Mouse (Mus musculus) hindbrain, embryonic 11.5 days (tissue): Measurements from ENCODE around the gene Rnf17. TPM values are rescaled to one million over a fixed set of nuclear protein-coding genes. Genes with fewer than 3 reads are reported as not detected.

Source experiments
- ATAC-seq: fragments of 200-750 bp; cut with Nextera tagmentation; 2 replicates; pipeline ENCODE4 v1.8.0; 2017; ENCODE audit warnings: mild to moderate bottlenecking, moderate TSS enrichment, moderate library complexity; ENCODE audit not compliant: low FRiP score
- DNase-seq: peaks from one replicate; pipeline ENCODE4 v3.0.0-alpha.2; 2015; ENCODE audit warnings: low spot score
- H3K27ac ChIP-seq: fragments of 300-500 bp; sonication (generic); 2 replicates; pipeline ENCODE4 v1.5.1; 2014; ENCODE audit warnings: mild to moderate bottlenecking, low read depth, low read length
- H3K27me3 ChIP-seq: fragments of 300-500 bp; sonication (generic); 2 replicates; pipeline ENCODE4 v1.6.1; 2014; ENCODE audit warnings: mild to moderate bottlenecking, low read length, moderate library complexity, mixed read lengths; ENCODE audit not compliant: control insufficient read depth, insufficient read depth
- H3K36me3 ChIP-seq: fragments of 300-500 bp; sonication (generic); 2 replicates; pipeline ENCODE4 v1.6.1; 2014; ENCODE audit warnings: mild to moderate bottlenecking, low read length, moderate library complexity, mixed read lengths; ENCODE audit not compliant: control insufficient read depth, insufficient read depth
- H3K4me1 ChIP-seq: fragments of 300-500 bp; sonication (generic); replicated peaks from 2 replicates; pipeline ENCODE4 v1.6.1; 2014; ENCODE audit warnings: low read length, mixed read lengths; ENCODE audit not compliant: control insufficient read depth, insufficient read depth
- H3K4me2 ChIP-seq: fragments of 300-500 bp; sonication (generic); replicated peaks from 2 replicates; pipeline ENCODE4 v1.6.1; 2014; ENCODE audit warnings: mild to moderate bottlenecking, low read depth, low read length
- H3K4me3 ChIP-seq: fragments of 300-500 bp; sonication (generic); 2 replicates; pipeline ENCODE4 v1.5.1; 2014; ENCODE audit warnings: low read depth, low read length
- H3K9ac ChIP-seq: fragments of 300-500 bp; sonication (generic); 2 replicates; pipeline ENCODE4 v1.6.1; 2014; ENCODE audit warnings: low read depth, low read length
- H3K9me3 ChIP-seq: fragments of 300-500 bp; sonication (generic); 2 replicates; pipeline ENCODE4 v1.6.1; 2016; ENCODE audit warnings: low read length; ENCODE audit not compliant: control insufficient read depth
- WGBS: fragments of 180-500 bp; shearing (Covaris S2); extraction: QIAGEN DNeasy Blood & Tissue Kit; methylation state at CpG from one replicate; pipeline ENCODE4 v1.1.7; 2014; 5-methylcytosine and 5-hydroxymethylcytosine counted together
- polyA plus RNA-seq: library from polyadenylated mRNA; unstranded; fragments of >200 nt; fragmentation: Nextera tagmentation; extraction: Ambion mirVana; gene quantifications from 2 replicates; pipeline ENCODE4 v1.2.1, GENCODE M21; 2014

The Rnf17 gene
- polyA plus RNA-seq, 1 experiment from 2014 or later, result 1.9 TPM

GRCm38 (mm10) chr14:56462090-56462489, 59.7 kb downstream of the Rnf17 start:
- no peak overlapping the region for H3K4me3 ChIP-seq
- H3K4me2 ChIP-seq, result no peak overlapping the region
- H3K9ac ChIP-seq, result no peak overlapping the region
- ATAC-seq, result no peak
- H3K4me1 ChIP-seq, result no peaks in the 10 kb centered on the region
- no peaks in the 10 kb centered on the region for H3K36me3 ChIP-seq
- H3K27ac ChIP-seq, result no peak overlapping the region
- no peaks in the 10 kb centered on the region for H3K9me3 ChIP-seq
- WGBS, result 63% methylated on average over 2 of the region's 2 CpGs
- DNase-seq, result no peak
- H3K27me3 ChIP-seq, result no peaks in the 10 kb centered on the region

- DNase-seq, result no peak
- Histone ChIP-seq H3K27ac (no peak overlapping the region), H3K4me2 (no peak overlapping the region), H3K4me3 (no peak overlapping the region), H3K9ac (no peak overlapping the region), H3K36me3 (no peaks in the 10 kb centered on the region), H3K4me1 (no peaks in the 10 kb centered on the region), H3K27me3 (no peaks in the 10 kb centered on the region), H3K9me3 (no peaks in the 10 kb centered on the region)
- WGBS, result 79% methylated on average over 1 of the region's 1 CpGs
- no peak for ATAC-seq
These were observed 60.3 kb downstream of the Rnf17 start for GRCm38 (mm10) chr14:56462729-56463128.

GRCm38 (mm10) chr14:56468145-56468544, 65.8 kb downstream of the Rnf17 start:
- DNase-seq (peak; percentile 39), ATAC-seq (no peak)
- no peak overlapping the region for H3K4me3 ChIP-seq
- no peak overlapping the region for H3K9ac ChIP-seq
- H3K36me3 ChIP-seq, result no peaks in the 10 kb centered on the region
- H3K4me2 ChIP-seq, result no peak overlapping the region
- WGBS, result 52% methylated on average over 1 of the region's 1 CpGs
- no peaks in the 10 kb centered on the region for H3K9me3 ChIP-seq
- no peak overlapping the region for H3K27ac ChIP-seq
- no peaks in the 10 kb centered on the region for H3K27me3 ChIP-seq
- no peaks in the 10 kb centered on the region for H3K4me1 ChIP-seq

DNA sequence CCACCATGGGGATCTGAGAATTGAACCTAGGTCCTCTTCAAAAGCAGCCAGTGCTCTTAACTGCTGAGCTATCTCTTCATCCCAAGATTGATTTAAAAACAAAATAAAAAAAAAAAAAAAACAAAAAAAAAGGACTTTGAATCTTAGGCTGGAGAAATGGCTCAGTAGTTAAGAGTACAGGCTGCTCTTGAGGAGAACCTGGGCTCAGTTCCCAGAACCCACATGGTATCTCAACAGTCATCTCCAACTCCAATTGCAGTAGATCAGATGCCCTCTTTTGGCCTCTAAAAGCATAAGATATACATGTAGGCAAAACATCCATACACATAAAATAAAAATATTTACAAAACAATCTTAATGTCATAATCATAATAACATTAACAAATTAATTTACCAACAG, 87.4 kb downstream of the Rnf17 start:
- H3K9ac ChIP-seq, result no peak overlapping the region
- H3K4me2 ChIP-seq, result no peak overlapping the region
- H3K36me3 ChIP-seq, result no peaks in the 10 kb centered on the region
- DNase-seq, result no peak
- no peak for ATAC-seq
- no peaks in the 10 kb centered on the region for H3K9me3 ChIP-seq
- no peak overlapping the region for H3K4me3 ChIP-seq
- no peaks in the 10 kb centered on the region for H3K27me3 ChIP-seq
- no peak overlapping the region for H3K27ac ChIP-seq
- no peaks in the 10 kb centered on the region for H3K4me1 ChIP-seq

GRCm38 (mm10) chr14:56502407-56502806, 100.0 kb downstream of the Rnf17 start:
- WGBS, result 82% methylated on average over 4 of the region's 4 CpGs
- H3K4me1 ChIP-seq, result no peaks in the 10 kb centered on the region
- DNase-seq, result no peak

GRCm38 (mm10) chr14:56506743-56507142, 104.4 kb downstream of the Rnf17 start:
- Histone ChIP-seq H3K4me2 (no peak overlapping the region), H3K4me1 (no peaks in the 10 kb centered on the region), H3K36me3 (no peaks in the 10 kb centered on the region), H3K9me3 (no peaks in the 10 kb centered on the region), H3K4me3 (no peak overlapping the region), H3K27me3 (no peaks in the 10 kb centered on the region), H3K27ac (no peak overlapping the region), H3K9ac (no peak overlapping the region)
- DNase-seq (no peak), ATAC-seq (no peak)
- 85% methylated on average over 3 of the region's 3 CpGs for WGBS

More at GRCm38 (mm10) chr14:56502407-56502806, 100.0 kb downstream of the Rnf17 start:
- ATAC-seq, result no peak
- Histone ChIP-seq H3K36me3 (no peaks in the 10 kb centered on the region), H3K4me2 (no peak overlapping the region), H3K4me3 (no peak overlapping the region), H3K27ac (no peak overlapping the region), H3K9ac (no peak overlapping the region), H3K9me3 (no peaks in the 10 kb centered on the region), H3K27me3 (no peaks in the 10 kb centered on the region)

- 0 out of 2 replicates have a peak, but pooled peaks have one; percentile 49 for ATAC-seq
These were observed 109.7 kb downstream of the Rnf17 start for GRCm38 (mm10) chr14:56512084-56512483.

DNA sequence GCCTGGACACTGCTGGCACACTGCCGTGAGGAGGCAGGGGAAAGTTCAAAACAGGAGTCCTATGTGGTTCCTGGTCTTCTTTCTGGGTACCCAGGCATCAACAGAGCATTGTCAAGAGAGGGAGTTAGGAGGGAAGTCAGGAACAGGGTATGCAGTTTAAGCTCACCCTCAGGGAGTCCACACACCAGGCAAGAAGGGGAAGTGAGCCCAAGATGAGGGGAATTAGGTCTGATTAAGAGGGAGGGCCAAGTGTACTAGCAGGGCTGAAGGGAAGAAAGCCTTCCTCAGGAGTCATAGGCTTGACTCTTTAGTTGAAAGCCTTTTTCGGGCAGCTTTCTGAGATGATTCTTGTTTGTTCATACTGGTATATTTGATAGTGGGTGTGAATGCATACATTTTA, 112.4 kb downstream of the Rnf17 start:
- Histone ChIP-seq H3K9ac (no peak overlapping the region), H3K27ac (no peak overlapping the region), H3K9me3 (no peaks in the 10 kb centered on the region), H3K4me1 (no peaks in the 10 kb centered on the region), H3K27me3 (no peaks in the 10 kb centered on the region), H3K36me3 (no peaks in the 10 kb centered on the region), H3K4me2 (no peak overlapping the region), H3K4me3 (no peak overlapping the region)
- ATAC-seq (no peak), DNase-seq (no peak)
- 94% methylated on average over 2 of the region's 2 CpGs for WGBS

More at GRCm38 (mm10) chr14:56512084-56512483, 109.7 kb downstream of the Rnf17 start:
- H3K27ac ChIP-seq, result no peak overlapping the region
- peak; percentile 53 for DNase-seq
- H3K4me1 ChIP-seq, result no peaks in the 10 kb centered on the region
- WGBS, result 30% methylated on average over 6 of the region's 6 CpGs
- H3K9me3 ChIP-seq, result no peaks in the 10 kb centered on the region
- no peaks in the 10 kb centered on the region for H3K27me3 ChIP-seq
- H3K4me3 ChIP-seq, result no peak overlapping the region
- H3K9ac ChIP-seq, result no peak overlapping the region
- no peaks in the 10 kb centered on the region for H3K36me3 ChIP-seq
- no peak overlapping the region for H3K4me2 ChIP-seq

DNA sequence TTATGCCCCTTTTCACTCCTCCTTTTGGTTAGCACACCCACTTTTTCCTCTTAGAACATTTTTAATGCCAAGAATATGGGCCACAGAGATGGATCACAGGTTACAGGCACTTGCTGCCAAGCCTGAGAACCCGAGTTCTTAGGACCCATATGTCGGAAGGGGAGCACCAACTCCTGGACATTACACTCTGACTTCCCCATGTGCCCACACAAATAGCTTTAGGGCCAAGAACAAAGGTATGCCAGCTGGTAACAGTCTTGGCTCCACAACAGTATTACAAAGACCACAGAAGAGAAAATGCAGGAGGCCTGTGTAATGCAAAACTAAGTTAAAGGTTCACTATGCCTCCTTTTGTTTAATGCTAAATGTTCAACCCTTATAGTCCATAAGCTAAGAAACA, 128.4 kb downstream of the Rnf17 start:
- no peak overlapping the region for H3K4me2 ChIP-seq
- H3K4me3 ChIP-seq, result no peak overlapping the region
- no peaks in the 10 kb centered on the region for H3K4me1 ChIP-seq
- H3K9me3 ChIP-seq, result no peaks in the 10 kb centered on the region
- no peaks in the 10 kb centered on the region for H3K27me3 ChIP-seq
- H3K9ac ChIP-seq, result no peak overlapping the region
- WGBS, result 85% methylated on average over 2 of the region's 2 CpGs
- no peak for ATAC-seq
- H3K36me3 ChIP-seq, result no peaks in the 10 kb centered on the region
- H3K27ac ChIP-seq, result no peak overlapping the region
- DNase-seq, result no peak
